Mouse (Mus musculus) lung, postnatal 10 days (tissue): Measurements from ENCODE around the gene Ppfia4.

Experiments used
- DNase-seq: peaks from one replicate; pipeline ENCODE4 v3.0.0; 2021

Gene Ppfia4

GRCm38 (mm10) chr1:134336958-134337710 is 4.4 kb upstream of the Ppfia4 start:
- DNase-seq: no peak

GRCm38 (mm10) chr1:134335924-134336810 is 3.4 kb upstream of the Ppfia4 start:
- DNase-seq: peak; percentile 44

DNA sequence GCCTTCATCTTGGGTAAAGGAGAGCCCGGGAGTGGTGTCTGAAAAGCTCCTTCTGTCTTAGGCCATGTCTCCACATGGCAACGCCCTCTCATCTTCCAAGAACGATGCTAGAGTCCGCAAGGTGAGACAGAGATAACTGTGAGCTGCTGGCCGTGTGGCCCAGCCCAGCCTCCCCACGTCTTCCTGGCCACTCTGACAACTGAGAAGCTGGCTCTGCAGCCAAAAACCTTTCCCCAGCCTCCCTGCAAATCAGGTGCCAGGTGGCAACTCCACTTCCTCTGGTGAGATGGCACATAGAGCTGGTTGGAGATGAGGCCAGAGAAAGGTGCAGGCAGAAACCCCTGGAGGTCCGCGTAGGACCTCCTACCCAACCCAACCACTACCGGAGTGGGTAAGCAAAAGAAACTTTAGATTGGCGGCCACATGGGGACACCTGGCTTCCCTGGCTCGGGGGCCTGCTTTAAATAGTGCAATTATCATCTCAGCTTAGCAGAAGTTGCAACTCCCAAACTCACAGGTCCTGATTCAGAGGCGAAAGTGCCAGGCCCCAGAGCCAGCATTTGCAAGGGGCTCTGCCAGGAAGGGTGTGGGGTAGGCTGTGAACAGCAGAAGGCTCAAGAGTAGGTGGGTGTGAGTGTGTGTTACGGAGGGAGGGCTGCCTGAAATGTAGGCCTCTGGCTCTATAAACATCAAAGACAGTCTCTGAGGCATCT is 2.6 kb upstream of the Ppfia4 start:
- no peak for DNase-seq

- no peak for DNase-seq
Measured at GRCm38 (mm10) chr1:134334111-134334827, 1.5 kb upstream of the Ppfia4 start.

DNA sequence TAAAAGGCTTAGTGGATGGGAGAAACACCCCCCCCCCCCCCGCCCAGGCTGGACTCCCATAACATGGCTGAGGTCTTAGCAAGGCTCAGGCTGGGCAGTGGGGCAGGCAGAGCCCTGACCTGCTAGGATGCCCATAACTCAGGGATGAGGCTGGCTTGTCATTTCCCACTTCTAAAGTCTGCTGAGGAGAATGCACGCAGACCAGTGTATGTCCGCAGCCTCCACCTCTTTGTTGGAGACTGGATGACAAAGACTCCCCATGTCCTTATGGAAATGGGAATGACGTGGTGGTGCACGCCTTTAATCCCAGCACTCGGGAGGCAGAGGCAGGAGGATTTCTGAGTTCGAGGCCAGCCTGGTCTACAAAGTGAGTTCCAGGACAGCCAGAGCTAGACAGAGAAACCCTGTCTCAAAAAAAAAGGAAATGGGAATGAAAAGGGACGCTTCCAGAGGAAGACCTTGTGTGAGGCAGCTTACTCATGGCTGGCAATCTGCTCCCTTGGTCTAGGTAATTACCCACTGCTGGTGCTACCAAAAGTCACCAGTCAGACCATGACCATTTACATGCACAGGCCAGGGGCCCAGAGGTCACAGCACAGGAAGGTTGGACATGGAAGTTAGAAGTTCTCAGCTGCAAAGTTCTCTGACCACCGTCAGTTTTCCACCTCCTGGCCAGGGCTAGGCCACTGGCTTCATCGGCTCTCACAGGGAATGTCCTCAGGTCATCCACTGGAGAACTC is 813 bp upstream of the Ppfia4 start:
- DNase-seq: no peak

DNA sequence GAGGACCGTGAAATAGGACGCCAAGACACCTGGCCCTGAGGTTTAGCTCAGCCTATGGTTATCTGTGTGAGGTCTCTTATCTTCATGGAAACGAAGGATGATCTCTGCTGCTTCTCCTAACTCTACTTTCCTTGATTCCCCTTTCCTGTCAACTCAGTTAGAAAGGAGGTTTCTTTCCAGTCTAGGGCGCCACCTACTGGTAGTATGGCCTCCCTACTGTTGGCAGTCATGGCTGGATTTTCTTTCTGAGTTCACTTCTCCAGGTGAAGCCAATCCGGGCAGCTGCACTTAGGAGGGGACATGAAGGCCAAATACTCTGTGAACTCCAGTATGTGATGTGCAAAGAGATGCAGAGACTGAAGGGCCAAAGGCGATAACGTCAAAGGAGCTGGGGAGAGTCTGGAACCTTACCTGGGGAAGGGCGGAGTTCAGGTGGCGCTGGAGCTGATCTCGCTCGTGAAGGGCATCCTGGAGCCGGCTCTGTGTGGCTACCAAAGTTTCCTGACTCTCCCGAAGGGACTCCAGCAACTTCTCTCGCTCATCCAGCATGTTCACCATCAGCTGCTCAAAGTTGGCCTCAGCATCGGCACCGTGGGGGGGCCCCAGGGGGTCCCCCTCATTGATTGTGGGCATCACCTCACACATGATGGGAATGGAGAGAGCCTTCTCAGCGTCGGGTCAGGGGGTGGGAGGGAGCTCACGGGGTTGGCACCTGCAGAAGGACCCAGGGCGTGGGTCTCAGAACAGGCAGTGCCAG is 671 bp downstream of the Ppfia4 start:
- peak; percentile 88 for DNase-seq

- no peak for DNase-seq
Measured at GRCm38 (mm10) chr1:134326841-134327346, 5.8 kb downstream of the Ppfia4 start.

DNA sequence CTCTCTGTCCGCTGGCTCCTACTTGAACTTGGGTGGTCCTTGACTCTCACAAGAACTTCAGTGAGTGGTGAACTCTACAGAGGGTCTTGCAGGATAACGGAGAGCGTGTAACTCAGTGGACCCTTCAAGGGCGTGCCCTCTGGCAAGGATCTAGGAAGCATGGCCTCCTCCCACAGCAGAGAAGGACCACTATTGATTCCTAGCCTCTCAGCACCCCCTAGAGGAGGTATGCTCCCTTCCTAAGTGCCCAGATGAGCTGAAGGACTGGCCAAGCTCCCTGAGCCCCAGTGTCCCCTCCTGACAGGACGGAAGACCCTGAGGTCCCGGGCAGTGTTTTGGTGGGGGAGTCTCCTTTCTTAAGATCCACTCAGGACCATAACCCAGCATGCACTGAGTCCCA is 10.1 kb downstream of the Ppfia4 start:
- DNase-seq: peak; percentile 78

- DNase-seq: no peak
Measured at GRCm38 (mm10) chr1:134320691-134321301, 11.9 kb downstream of the Ppfia4 start.

GRCm38 (mm10) chr1:134318261-134318660 is 14.5 kb downstream of the Ppfia4 start:
- no peak for DNase-seq

- DNase-seq: no peak
Measured at GRCm38 (mm10) chr1:134316361-134316760, 16.4 kb downstream of the Ppfia4 start.

GRCm38 (mm10) chr1:134315181-134315580 is 17.5 kb downstream of the Ppfia4 start:
- DNase-seq: no peak

- DNase-seq: no peak
Measured at GRCm38 (mm10) chr1:134311760-134312159, 21.0 kb downstream of the Ppfia4 start.

DNA sequence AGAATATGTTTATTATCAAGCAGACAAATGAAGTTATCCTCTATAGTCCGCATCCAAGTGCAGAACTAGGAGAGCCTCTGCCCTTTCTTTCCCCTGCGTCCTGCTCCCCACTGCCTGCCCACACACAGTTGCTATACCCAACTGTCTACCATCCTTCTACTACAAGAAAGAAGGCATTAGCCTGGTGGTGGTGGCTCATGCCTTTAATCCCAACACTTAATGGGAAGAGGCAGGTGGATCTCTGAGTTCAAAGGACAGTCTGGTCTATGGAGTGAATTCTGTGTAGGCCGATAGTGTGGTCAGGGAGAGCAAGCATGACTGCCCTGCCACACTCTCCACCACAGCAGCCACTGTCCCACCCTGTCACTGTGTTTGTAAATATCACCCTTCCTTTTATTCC is 22.0 kb downstream of the Ppfia4 start:
- DNase-seq: no peak

DNA sequence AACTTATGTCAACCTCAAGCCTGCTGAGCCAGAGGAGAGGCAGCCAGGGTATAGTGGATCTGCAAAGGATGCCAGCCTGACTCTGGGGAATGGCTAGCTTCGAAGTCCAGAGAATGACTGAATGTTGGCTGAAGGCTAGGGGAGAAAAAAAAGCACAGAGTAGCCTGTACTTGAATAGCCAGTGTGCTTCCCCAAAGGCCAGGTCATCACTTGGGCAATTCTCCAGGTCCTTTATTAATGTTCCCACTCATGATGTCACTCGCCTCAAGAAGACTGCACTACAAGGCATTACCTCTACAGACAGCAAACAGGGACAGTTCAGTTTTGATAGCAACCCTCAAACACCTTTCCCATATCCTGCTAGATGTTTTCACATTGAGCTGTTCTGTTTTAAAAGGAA is 22.4 kb downstream of the Ppfia4 start:
- no peak for DNase-seq

DNA sequence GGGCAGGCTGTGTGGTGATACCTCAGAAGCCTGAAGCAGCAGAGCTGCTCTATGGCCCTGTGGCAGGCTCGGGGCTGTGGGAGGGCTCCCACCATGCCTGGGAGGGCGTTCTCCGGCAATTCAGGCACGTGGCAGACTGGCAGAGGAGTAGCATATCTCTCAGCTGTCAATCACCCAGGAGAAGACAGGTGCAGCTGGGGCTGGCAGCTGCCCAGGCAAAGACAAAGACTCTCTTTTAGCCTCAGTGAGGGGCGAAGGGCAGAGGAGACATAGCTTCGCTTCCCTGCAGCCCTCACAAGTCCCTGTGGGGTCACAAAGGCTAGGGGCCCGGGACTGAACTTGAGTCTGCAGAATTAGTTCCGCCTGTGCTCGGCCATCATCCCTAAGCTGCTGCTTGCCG is 25.3 kb downstream of the Ppfia4 start:
- no peak for DNase-seq

DNA sequence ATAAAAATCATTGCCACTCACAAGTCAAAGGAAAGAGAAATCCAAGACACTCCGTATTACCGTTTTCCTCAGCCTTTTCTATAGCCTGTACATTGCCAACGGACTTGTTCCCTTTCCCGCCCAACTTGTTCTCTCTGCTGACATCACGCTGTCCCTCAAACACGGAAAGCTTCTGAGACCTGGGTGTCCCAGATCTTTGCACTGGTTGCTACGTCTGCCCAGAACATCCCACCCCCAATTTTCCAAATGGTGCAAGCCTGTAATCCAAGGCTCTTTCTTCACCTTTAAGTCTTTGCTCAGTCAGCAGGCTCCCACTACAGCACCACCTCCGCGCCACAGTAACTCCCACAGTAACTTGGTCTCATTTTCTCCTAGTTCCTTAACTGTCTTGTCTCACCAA is 27.8 kb downstream of the Ppfia4 start:
- no peak for DNase-seq

DNA sequence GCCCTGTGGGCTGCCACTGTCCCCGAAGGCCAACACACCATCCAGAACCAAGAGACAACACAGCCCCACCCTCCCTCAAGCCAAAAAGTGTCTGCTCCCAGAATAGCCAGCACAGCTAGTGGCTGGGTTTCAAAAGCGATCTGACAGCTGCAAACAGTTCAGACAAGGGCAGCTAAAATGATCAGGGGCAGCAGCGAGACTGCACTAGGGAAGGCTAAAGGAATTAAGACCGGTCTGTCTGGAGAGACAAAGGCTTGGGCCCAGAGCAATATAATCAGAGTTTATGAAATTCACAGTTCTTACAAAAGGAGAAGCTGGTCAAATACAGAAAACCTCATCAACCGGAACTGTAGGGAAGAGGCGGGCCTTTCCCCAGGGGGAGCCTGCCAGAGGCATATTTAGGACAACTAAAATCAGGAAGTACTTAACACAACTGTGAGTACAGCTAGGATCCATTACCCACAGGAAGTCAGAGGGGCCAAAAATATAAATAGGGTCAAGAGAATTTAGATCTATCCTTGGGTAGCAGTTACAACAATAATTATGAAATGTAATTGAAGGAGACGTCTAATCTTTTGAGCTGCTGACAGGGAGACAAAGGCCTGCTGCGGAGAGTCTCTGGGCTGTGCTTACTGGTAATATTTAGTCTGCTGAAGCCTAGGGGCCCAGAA is 30.0 kb downstream of the Ppfia4 start:
- DNase-seq: peak; percentile 89

- DNase-seq: peak; percentile 58
Measured at GRCm38 (mm10) chr1:134298636-134299411, 33.9 kb downstream of the Ppfia4 start.
